Mouse (Mus musculus): ENCODE data around the gene Upk1b.

DNA sequence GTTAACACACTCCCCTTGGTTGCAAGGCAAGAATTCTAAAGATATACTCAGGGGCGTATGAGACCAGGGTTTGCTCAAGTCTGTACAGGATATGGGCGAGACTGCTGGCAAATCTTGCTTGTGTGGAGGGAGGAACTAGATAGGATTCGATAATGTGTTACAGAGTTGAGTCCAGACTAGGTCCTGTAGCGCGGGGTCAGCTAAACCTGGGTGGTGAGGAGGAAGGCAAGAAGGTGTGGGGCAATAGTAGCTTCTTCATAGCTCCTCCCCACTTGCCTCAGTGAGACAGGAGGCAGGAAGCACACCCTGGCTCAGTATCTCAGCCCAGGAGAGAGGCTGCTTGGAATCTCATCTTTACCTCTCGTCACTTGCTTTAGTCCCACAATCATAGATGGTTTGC, 71.0 kb downstream of the Upk1b start:
- no peak for TF ChIP-seq POLR2A (IDR thresholded peaks at IDR 0.05; ENCODE audit: low read depth, low read length)
- no peak for TF ChIP-seq CTCF (conservative IDR thresholded peaks at IDR 0.05; ENCODE audit: insufficient read depth, insufficient read length, low read depth, low read length)

Data from kidney, adult 2 months (tissue).